Comparison of ENCODE assay signal across 7 mouse cellular contexts in the genomic region with DNA sequence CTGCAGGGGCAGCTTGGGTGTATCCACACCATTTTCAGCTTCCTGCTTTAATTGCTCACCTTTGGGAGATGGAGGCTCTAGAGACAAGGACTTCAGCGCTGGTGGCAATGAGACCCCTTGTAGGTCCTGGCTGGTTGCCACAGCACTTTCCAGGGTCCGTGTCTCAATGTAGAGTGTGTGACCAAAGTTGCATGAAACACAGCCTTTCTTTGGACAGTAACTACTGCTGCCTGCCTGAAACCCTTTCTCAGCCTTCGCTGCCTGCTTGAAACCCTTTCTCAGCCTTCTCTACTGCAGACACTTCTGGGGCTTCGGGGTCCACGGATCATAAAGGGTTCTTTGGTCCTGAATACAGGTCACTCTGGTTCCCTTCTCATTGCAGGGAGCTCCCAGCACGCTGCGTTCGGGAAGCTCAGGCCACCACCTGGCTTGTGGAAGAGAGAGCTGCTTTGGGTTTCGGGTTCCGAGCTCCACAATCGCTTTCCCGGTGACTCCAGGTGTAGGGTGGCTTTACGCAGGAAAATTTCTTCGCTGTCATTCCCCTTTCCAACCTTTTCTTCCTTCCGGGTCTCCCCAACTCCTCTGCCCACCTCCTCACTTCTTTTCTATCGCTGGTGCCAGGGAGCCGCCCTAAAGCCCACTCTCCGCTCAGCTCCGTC. TPM values are rescaled to one million over a fixed set of nuclear protein-coding genes. Genes with fewer than 3 reads are reported as not detected.
DNase-seq lines count a peak whose midpoint lies in the region; ATAC-seq and TF ChIP-seq lines count a peak whose summit lies in the region.

No protein-coding gene starts in this region.

- intact Hi-C loops in left cerebral cortex, postnatal 4 days (cut with DNase I): no loop called here

- ATAC-seq in G1E (ENCODE audit: extremely low read depth, insufficient number of reproducible peaks, low FRiP score, poor library complexity, severe bottlenecking): no peak
- peak; percentile 5; the same call in 1 of the 2 replicates for ATAC-seq in common myeloid progenitor, adult 5-6 weeks (replicated peaks; ENCODE audit: low read depth, poor library complexity, severe bottlenecking)
- peak; percentile 64; the same call in 1 of the 2 replicates for ATAC-seq in hindbrain, embryonic 11.5 days (ENCODE audit: low FRiP score)
- no peak; the same call in 1 of the 2 replicates for ATAC-seq in lung, embryonic 15.5 days (ENCODE audit: borderline replicate concordance, extremely low read depth, low FRiP score, low TSS enrichment)
- ATAC-seq in stomach, embryonic 14.5 days (ENCODE audit: insufficient number of reproducible peaks, insufficient read depth, low FRiP score, low read depth): peak; percentile 30; the same call in 1 of the 2 replicates

- H3K9ac ChIP-seq in hindbrain, embryonic 11.5 days (ENCODE audit: low read depth, low read length): peak overlapping the region; percentile 59
- peak overlapping the region; percentile 97 for H3K9ac ChIP-seq in lung, embryonic 15.5 days
- H3K9ac ChIP-seq in stomach, embryonic 14.5 days (replicated peaks; ENCODE audit: low read depth, low read length): peak overlapping the region; percentile 28; the same call in 1 of the 2 replicates

- peak overlapping the region; percentile 84 for H3K4me3 ChIP-seq in G1E (ENCODE audit: low read depth, low read length)
- peak overlapping the region; percentile 98 for H3K4me3 ChIP-seq in hindbrain, embryonic 11.5 days (ENCODE audit: low read depth, low read length)
- peak overlapping the region; percentile 99 for H3K4me3 ChIP-seq in lung, embryonic 15.5 days
- H3K4me3 ChIP-seq in stomach, embryonic 14.5 days (ENCODE audit: low read depth, low read length): peak overlapping the region; percentile 98

- H3K4me1 ChIP-seq in G1E (ENCODE audit: insufficient read depth, low read depth, low read length): peaks cover 32% of the 10 kb centered on the region
- peaks cover 3% of the 10 kb centered on the region; the same call in 1 of the 2 replicates for H3K4me1 ChIP-seq in hindbrain, embryonic 11.5 days (replicated peaks; ENCODE audit: control insufficient read depth, insufficient read depth, low read length)
- peaks cover 8% of the 10 kb centered on the region for H3K4me1 ChIP-seq in lung, embryonic 15.5 days
- no peaks in the 10 kb centered on the region for H3K4me1 ChIP-seq in stomach, embryonic 14.5 days (ENCODE audit: control insufficient read depth, insufficient read depth, low read length)

- peaks cover 2% of the 10 kb centered on the region for H3K36me3 ChIP-seq in G1E (replicated peaks)
- H3K36me3 ChIP-seq in hindbrain, embryonic 11.5 days (ENCODE audit: control insufficient read depth, insufficient read depth, low read length): no peaks in the 10 kb centered on the region
- no peaks in the 10 kb centered on the region for H3K36me3 ChIP-seq in lung, embryonic 15.5 days
- H3K36me3 ChIP-seq in stomach, embryonic 14.5 days (ENCODE audit: control insufficient read depth, insufficient read depth, low read length): no peaks in the 10 kb centered on the region

- WGBS in hindbrain, embryonic 11.5 days: under 1% methylated on average over 19 of the region's 19 CpGs
- WGBS in lung, embryonic 15.5 days: 2% methylated on average over 19 of the region's 19 CpGs
- WGBS in stomach, embryonic 14.5 days: 1% methylated on average over 19 of the region's 19 CpGs

- H3K27ac ChIP-seq in hindbrain, embryonic 11.5 days (ENCODE audit: low read depth, low read length): peak overlapping the region; percentile 90
- H3K27ac ChIP-seq in lung, embryonic 15.5 days: peak overlapping the region; percentile 94
- H3K27ac ChIP-seq in stomach, embryonic 14.5 days (ENCODE audit: low read length): peak overlapping the region; percentile 21; the same call in 1 of the 2 replicates

- H3K4me2 ChIP-seq in hindbrain, embryonic 11.5 days (replicated peaks; ENCODE audit: low read depth, low read length): peak overlapping the region; percentile 88
- peak overlapping the region; percentile 86 for H3K4me2 ChIP-seq in lung, embryonic 15.5 days
- peak overlapping the region; percentile 61 for H3K4me2 ChIP-seq in stomach, embryonic 14.5 days (replicated peaks; ENCODE audit: low read depth, low read length)

- H3K9me3 ChIP-seq in G1E (replicated peaks): no peaks in the 10 kb centered on the region
- H3K9me3 ChIP-seq in hindbrain, embryonic 11.5 days (ENCODE audit: control insufficient read depth, low read length): no peaks in the 10 kb centered on the region
- no peaks in the 10 kb centered on the region for H3K9me3 ChIP-seq in lung, embryonic 15.5 days
- H3K9me3 ChIP-seq in stomach, embryonic 14.5 days (ENCODE audit: control insufficient read depth, low read depth, low read length): no peaks in the 10 kb centered on the region

- H3K27me3 ChIP-seq in G1E (ENCODE audit: insufficient read depth, low read length): peaks cover 19% of the 10 kb centered on the region
- no peaks in the 10 kb centered on the region for H3K27me3 ChIP-seq in hindbrain, embryonic 11.5 days (ENCODE audit: control insufficient read depth, insufficient read depth, low read length)
- H3K27me3 ChIP-seq in lung, embryonic 15.5 days: no peaks in the 10 kb centered on the region
- no peaks in the 10 kb centered on the region for H3K27me3 ChIP-seq in stomach, embryonic 14.5 days (ENCODE audit: control insufficient read depth, insufficient read depth, low read length)

- peak; percentile 21 for DNase-seq in left cerebral cortex, postnatal 4 days
- DNase-seq in left cerebral cortex, adult 11 months (ENCODE audit: low spot score): no peak
- DNase-seq in G1E (ENCODE audit: low spot score): peak; percentile 9
- no peak for DNase-seq in hindbrain, embryonic 11.5 days (ENCODE audit: low spot score)

- TF ChIP-seq CTCF in G1E (IDR thresholded peaks at IDR 0.05; ENCODE audit: low read depth, low read length): no peak

RNA-seq across cellular contexts. Expression of a gene that starts 0.6 kb away (rescaled TPM):
- 10 to 100 TPM; 56.9 to 57.3 TPM for total RNA-seq in left cerebral cortex, postnatal 4 days (2021)
- total RNA-seq in G1E (2014; fragmentation: Nextera tagmentation): 51.1 and 54.5 TPM in 2 replicates
- 24.4 and 26.5 TPM in 2 replicates for total RNA-seq in G1E (2017)
- polyA plus RNA-seq in G1E (2012): 4.7 and 4.9 TPM in 2 replicates
- total RNA-seq in common myeloid progenitor, adult 5-6 weeks (2017): 23.5 and 29.6 TPM in 2 replicates
- polyA plus RNA-seq in hindbrain, embryonic 11.5 days (2014; fragmentation: Nextera tagmentation; extraction: Ambion mirVana): 16.2 and 24.6 TPM in 2 replicates
- polyA plus RNA-seq in lung, embryonic 15.5 days (2015; fragmentation: Nextera tagmentation; extraction: Ambion mirVana): 11.1 and 13.5 TPM in 2 replicates
- 25.8 and 26.2 TPM in 2 replicates for polyA plus RNA-seq in stomach, embryonic 14.5 days (2014; fragmentation: Nextera tagmentation; extraction: Ambion mirVana)

Comparison
In these comparisons a context has a peak if more than half of its experiments do, and no peak if none do; other contexts are left out.
1. DNase-seq: peak in left cerebral cortex, postnatal 4 days (single experiment) and G1E (single experiment); none in left cerebral cortex, adult 11 months (single experiment) and hindbrain, embryonic 11.5 days (single experiment).
2. ATAC-seq: peak in common myeloid progenitor, adult 5-6 weeks (single experiment), hindbrain, embryonic 11.5 days (single experiment) and stomach, embryonic 14.5 days (single experiment); none in G1E (single experiment) and lung, embryonic 15.5 days (single experiment).
3. H3K27ac ChIP-seq: peak in every context shown above with its lines; median percentile 94 in lung, embryonic 15.5 days; 90 in hindbrain, embryonic 11.5 days; 21 in stomach, embryonic 14.5 days.
4. H3K9ac ChIP-seq: peak in every context shown above with its lines; median percentile 97 in lung, embryonic 15.5 days; 59 in hindbrain, embryonic 11.5 days; 28 in stomach, embryonic 14.5 days.
5. Peak in every context shown above with its lines, with median percentiles within 50 percentile points of each other: H3K4me3 ChIP-seq and H3K4me2 ChIP-seq.